Mouse (Mus musculus) kidney, adult 2 months (tissue): ENCODE measurements at regions not wholly inside any gene's neighbourhood (a gene's known extent, or its start where the extent isn't known, plus 50 kb on each side); places are given as distances from the start of the nearest gene placed in this dataset.

Experiments
- DNase-seq: peaks from one replicate; pipeline ENCODE4 v3.0.0; 2021
- H3K27ac ChIP-seq: fragments of 200-500 bp; 2 replicates; pipeline ENCODE4 v1.5.1; 2012; ENCODE audit warnings: low read depth, low read length, control low read depth, inconsistent platforms; ENCODE audit not compliant: insufficient read depth
- H3K27me3 ChIP-seq: fragments of 200-500 bp; replicated peaks from 2 replicates; pipeline ENCODE4 v1.6.1; 2012; ENCODE audit warnings: mild to moderate bottlenecking, moderate library complexity, low read length, inconsistent platforms; ENCODE audit not compliant: control insufficient read depth, insufficient read depth
- H3K36me3 ChIP-seq: fragments of 200-500 bp; 2 replicates; pipeline ENCODE4 v1.6.1; 2012; ENCODE audit warnings: mild to moderate bottlenecking, moderate library complexity, low read length, inconsistent platforms; ENCODE audit not compliant: control insufficient read depth, insufficient read depth
- H3K4me1 ChIP-seq: fragments of 200-500 bp; 2 replicates; pipeline ENCODE4 v1.6.1; 2011; ENCODE audit warnings: low read length; ENCODE audit not compliant: control insufficient read depth, insufficient read depth
- H3K4me3 ChIP-seq: fragments of 200-500 bp; 2 replicates; pipeline ENCODE4 v1.5.1; 2011; ENCODE audit warnings: mild to moderate bottlenecking, low read depth, low read length, control low read depth; ENCODE audit not compliant: insufficient read depth
- CTCF ChIP-seq: fragments of 200-500 bp; conservative IDR thresholded peaks from 2 replicates; pipeline ENCODE4 v1.5.1; 2011; ENCODE audit warnings: low read depth, mild to moderate bottlenecking, control low read depth, low read length, moderate library complexity, mixed read lengths; ENCODE audit not compliant: insufficient read depth, insufficient read length
- POLR2A ChIP-seq: fragments of 200-500 bp; IDR thresholded peaks from one replicate; pipeline ENCODE4 v1.6.1; 2011; ENCODE audit warnings: low read depth, low read length, control low read depth
- WGBS: fragments of 180-500 bp; shearing (Covaris S2); methylation state at CpG from one replicate; pipeline ENCODE4 v1.1.7; 2018; 5-methylcytosine and 5-hydroxymethylcytosine counted together

- no peak overlapping the region; the same call in 1 of the 2 replicates for H3K27ac ChIP-seq
- H3K4me3 ChIP-seq = no peak overlapping the region
- DNase-seq = peak; percentile 5
- no peaks in the 10 kb centered on the region for H3K4me1 ChIP-seq
- no peaks in the 10 kb centered on the region for H3K27me3 ChIP-seq
- no peaks in the 10 kb centered on the region for H3K36me3 ChIP-seq
- TF ChIP-seq POLR2A (no peak), CTCF (no peak)
- 40% methylated on average over 7 of the region's 7 CpGs for WGBS
Observed at GRCm38 (mm10) chr1:129148733-129149388, 124.2 kb upstream of the Thsd7b start.

- Histone ChIP-seq H3K27ac (peak overlapping the region; percentile 88), H3K27me3 (no peaks in the 10 kb centered on the region), H3K4me3 (no peak overlapping the region), H3K36me3 (no peaks in the 10 kb centered on the region), H3K4me1 (no peaks in the 10 kb centered on the region)
- DNase-seq = peak; percentile 26
- TF ChIP-seq CTCF (no peak), POLR2A (no peak)
- 35% methylated on average over 4 of the region's 4 CpGs for WGBS
Observed at GRCm38 (mm10) chr1:129146395-129147094, 126.6 kb upstream of the Thsd7b start.

DNA sequence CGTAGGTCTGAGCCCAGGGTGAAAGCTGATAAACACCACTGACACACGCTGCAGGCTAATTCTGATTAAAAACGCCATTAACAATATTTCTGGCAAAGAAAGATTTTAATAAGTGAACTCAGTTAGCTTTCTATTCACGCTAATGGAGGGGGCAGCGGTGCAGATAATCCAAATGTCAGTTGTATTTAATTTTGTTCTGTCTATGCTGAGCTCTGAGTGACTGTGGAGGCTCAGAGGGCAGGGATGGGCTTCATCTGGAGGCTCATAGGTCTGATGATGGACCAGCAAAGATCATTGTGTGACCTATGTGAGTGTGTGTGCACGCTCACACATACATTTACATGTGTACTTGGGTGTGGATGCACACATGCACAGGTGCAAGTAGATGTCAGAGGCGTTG, 134.3 kb upstream of the Thsd7b start:
- no peaks in the 10 kb centered on the region for H3K4me1 ChIP-seq
- no peaks in the 10 kb centered on the region for H3K27me3 ChIP-seq
- TF ChIP-seq CTCF (no peak), POLR2A (no peak)
- H3K4me3 ChIP-seq = no peak overlapping the region
- H3K27ac ChIP-seq = no peak overlapping the region
- no peaks in the 10 kb centered on the region for H3K36me3 ChIP-seq
- WGBS = 58% methylated on average over 7 of the region's 7 CpGs
- no peak for DNase-seq

DNA sequence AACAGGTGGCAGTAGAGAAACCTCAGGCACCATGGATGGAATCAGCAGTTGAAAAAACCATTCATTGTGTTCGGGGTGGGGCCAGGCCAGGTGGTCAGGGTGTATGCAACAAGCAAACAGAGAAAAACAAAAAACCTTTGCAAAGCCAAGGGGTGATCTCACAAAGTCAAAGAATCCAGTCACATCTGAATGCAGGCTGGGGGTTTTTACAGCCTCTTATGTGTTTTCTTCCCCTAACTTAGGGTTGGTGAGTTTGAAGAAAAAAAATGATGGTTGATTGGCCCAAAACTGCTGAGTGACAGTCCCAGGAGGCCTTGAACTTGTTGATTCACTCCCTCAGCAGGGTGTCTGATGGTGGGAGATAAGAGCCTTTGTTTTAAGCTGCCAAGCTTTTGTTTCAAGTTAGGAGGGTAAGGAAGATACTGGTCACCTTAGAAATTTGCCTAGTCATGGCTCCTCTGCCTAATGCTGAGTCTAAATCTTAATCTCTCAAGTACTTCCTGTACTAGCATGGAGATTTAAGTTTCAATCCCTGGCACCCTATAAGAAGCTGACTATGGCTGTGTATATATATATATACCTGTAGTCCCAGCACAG, 166.0 kb upstream of the Thsd7b start:
- Histone ChIP-seq H3K27ac (no peak overlapping the region), H3K36me3 (no peaks in the 10 kb centered on the region), H3K27me3 (no peaks in the 10 kb centered on the region), H3K4me1 (no peaks in the 10 kb centered on the region), H3K4me3 (no peak overlapping the region)
- TF ChIP-seq CTCF = no peak
- DNase-seq = no peak
- WGBS = 88% methylated on average over 1 of the region's 1 CpGs

GRCm38 (mm10) chr1:129100997-129101396, 172.1 kb upstream of the Thsd7b start:
- TF ChIP-seq POLR2A (no peak), CTCF (no peak)
- WGBS = 83% methylated on average over 8 of the region's 8 CpGs
- no peaks in the 10 kb centered on the region for H3K4me1 ChIP-seq
- no peak overlapping the region for H3K27ac ChIP-seq
- H3K27me3 ChIP-seq = no peaks in the 10 kb centered on the region
- DNase-seq = no peak
- no peak overlapping the region for H3K4me3 ChIP-seq
- no peaks in the 10 kb centered on the region for H3K36me3 ChIP-seq

- Histone ChIP-seq H3K27ac (no peak overlapping the region), H3K36me3 (no peaks in the 10 kb centered on the region), H3K27me3 (no peaks in the 10 kb centered on the region), H3K4me1 (no peaks in the 10 kb centered on the region), H3K4me3 (no peak overlapping the region)
- no peak for DNase-seq
- 73% methylated on average over 3 of the region's 3 CpGs for WGBS
- no peak for TF ChIP-seq CTCF
- no peak for TF ChIP-seq POLR2A
Observed at GRCm38 (mm10) chr1:129078274-129078673, 194.8 kb upstream of the Thsd7b start.

DNA sequence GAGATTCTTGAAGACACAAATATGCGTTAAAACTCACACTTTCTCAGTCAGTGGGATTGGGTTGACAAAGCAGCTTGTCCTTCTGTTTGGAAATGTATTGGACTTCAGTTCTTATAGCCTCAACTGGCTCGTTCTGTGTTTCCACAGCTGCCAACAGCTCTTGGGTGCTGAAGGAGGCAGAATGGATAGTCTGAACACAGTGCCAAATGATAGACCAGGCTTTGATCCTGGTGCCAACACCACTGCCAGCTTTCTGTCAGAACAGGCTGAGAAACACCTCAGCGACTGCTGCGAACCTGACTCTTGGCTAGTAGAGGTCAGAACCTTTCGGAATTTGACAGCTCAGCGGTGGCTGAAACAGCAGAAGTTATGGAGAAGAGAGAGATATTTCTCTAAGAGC, 215.9 kb upstream of the Thsd7b start:
- Histone ChIP-seq H3K4me3 (no peak overlapping the region), H3K36me3 (no peaks in the 10 kb centered on the region), H3K4me1 (no peaks in the 10 kb centered on the region), H3K27me3 (no peaks in the 10 kb centered on the region), H3K27ac (no peak overlapping the region)
- no peak for TF ChIP-seq CTCF
- no peak for TF ChIP-seq POLR2A
- WGBS = 70% methylated on average over 6 of the region's 6 CpGs
- no peak for DNase-seq
